Mouse (Mus musculus) lung, adult 2 months (tissue): ENCODE measurements around the gene Abca12.

ENCODE experiments used
- CTCF ChIP-seq: fragments of 200-500 bp; IDR thresholded peaks from 2 replicates; pipeline ENCODE4 v1.5.1; 2011; ENCODE audit warnings: mild to moderate bottlenecking, low read length, control low read depth; ENCODE audit not compliant: insufficient read depth
- POLR2A ChIP-seq: fragments of 200-500 bp; IDR thresholded peaks from 2 replicates; pipeline ENCODE4 v1.6.1; 2011; ENCODE audit warnings: low read depth, mild to moderate bottlenecking, control low read depth, low read length, borderline replicate concordance; ENCODE audit errors: extremely low read depth

DNA sequence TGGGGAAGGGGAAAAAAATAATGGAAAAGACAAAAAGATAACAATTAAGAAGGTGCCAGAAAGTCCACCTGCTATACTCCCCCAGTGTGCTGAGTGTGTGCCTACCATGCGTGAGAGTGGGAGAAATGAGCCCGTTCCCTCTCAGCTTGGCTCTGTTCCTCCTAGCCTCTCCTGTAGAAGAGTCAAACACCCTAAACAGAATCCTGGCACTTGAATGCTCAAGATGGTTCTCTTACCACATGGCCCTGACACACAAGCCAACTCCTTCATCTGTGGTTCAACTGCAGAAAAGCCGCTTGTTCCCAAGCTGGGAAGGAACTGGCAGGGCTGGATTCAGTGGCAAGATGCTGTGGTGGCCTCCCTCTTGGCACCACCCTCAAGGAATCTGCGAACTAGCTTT, 32.7 kb upstream of the Abca12 start:
- TF ChIP-seq CTCF (no peak), POLR2A (no peak)
